Mouse (Mus musculus) frontal cortex, adult 2 months (tissue): ENCODE data around the gene Il17a. TPM values are rescaled to one million over a fixed set of nuclear protein-coding genes. Genes with fewer than 3 reads are reported as not detected.
A peak's percentile ranks its signal among the peaks of the same experiment; 100 is the strongest.
"Not testable (repeated sequence)": the region's sequence is repeated elsewhere in the genome, so short reads cannot be mapped to it uniquely, and the experiment has no call there.

Experiments
- DNase-seq, 2 experiments: peaks; one replicate each; pipeline ENCODE4 v3.0.0; 2022; ENCODE audit warnings: low spot score in 1 of 2; ENCODE audit errors: extremely low spot score in 1 of 2
- polyA plus RNA-seq: library from polyadenylated mRNA; depleted of rRNA; stranded (reverse); fragments of >200 nt; gene quantifications from 2 replicates; pipeline ENCODE4 v1.2.3, GENCODE M21; 2012; rRNA removed

The Il17a gene
- polyA plus RNA-seq = not detected in 2 replicates

GRCm38 (mm10) chr1:20730903-20731302, at the start of gene Il17a:
Gene Il17a, plus strand, starts transcription at chr1:20730905.
- no peak for DNase-seq

DNA sequence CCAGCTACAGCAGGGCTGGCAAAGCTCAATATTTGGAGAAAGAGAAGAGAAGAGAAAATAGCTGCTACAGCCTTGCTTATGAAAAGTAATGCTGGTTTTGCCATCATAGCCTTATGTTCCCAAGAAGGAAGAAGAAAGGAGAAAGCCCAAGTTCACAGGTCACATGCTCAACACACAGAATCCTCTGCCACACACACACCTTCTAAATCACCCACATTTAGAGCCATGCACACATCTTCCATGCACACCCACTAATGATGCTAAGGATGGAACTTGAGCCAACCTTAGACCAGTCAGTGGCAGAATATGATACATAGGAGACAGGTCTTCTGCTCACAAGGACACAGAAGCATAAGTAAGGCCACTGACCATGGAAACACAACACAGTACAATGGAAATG, 47.9 kb upstream of the Il17a start:
- no peak for DNase-seq

- DNase-seq = no peak
Observed at GRCm38 (mm10) chr1:20683386-20683785, 47.3 kb upstream of the Il17a start.

DNA sequence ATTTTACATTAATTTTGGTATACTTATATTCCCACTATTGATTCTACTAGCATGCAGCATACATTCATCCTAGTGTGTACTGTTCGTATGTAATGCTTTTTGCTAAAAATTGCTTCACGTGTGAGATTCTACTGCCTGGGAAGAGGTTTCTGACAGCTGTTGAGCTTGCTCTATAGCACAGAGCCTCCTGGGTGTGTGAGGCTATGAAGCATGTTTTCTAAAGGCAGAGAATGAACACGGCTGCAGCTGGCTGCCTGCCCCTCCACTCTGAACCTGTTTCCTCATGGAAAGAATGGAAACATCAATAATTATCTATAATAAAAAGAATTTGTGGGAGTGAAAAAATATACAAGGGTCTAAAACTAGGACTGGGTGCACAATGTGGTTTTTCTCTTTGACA, 46.9 kb upstream of the Il17a start:
- DNase-seq = no peak

DNA sequence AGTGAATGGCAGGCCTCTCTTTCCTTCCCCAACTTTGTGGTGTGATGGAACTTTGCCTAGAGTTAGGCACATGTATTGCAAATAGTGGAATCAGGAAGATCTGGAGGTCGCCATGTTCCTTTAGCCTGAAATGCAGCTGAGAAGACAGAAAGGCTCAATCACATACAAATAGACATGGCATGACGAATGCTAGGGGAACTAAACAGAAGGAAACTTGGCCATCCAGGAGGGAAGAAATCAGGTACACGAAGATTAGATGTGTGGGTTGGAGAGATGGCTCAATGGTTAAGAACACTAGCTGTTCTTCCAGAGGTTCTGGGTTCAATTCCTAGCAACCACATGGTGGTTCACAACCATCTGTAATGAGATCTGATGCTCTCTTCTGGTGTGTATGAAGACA, 46.3 kb upstream of the Il17a start:
- no peak for DNase-seq

GRCm38 (mm10) chr1:20685393-20685792, 45.3 kb upstream of the Il17a start:
- DNase-seq = no peak

- no peak for DNase-seq
Observed at GRCm38 (mm10) chr1:20685907-20686306, 44.8 kb upstream of the Il17a start.

DNA sequence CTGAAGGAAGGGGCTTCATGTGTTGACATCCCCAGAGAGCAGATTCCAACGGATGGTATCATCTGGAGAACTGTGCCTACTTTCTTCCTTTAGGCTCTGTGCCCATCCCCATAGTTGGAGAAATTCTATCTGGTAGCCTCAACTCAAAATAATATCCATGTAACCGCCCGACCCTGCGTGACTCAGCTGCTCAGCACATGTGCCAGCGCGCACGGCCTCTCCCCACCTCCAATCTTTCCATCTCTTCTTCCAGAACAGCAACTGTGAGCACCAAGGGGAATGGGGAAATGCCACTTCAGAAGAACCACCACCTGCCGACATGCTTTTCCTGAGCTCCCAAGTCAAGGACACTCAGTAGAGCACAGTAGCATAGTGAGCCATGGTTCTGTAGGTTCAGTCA, 39.4 kb upstream of the Il17a start:
- no peak for DNase-seq

- no peak for DNase-seq
Observed at GRCm38 (mm10) chr1:20693634-20694313, 36.9 kb upstream of the Il17a start.

DNA sequence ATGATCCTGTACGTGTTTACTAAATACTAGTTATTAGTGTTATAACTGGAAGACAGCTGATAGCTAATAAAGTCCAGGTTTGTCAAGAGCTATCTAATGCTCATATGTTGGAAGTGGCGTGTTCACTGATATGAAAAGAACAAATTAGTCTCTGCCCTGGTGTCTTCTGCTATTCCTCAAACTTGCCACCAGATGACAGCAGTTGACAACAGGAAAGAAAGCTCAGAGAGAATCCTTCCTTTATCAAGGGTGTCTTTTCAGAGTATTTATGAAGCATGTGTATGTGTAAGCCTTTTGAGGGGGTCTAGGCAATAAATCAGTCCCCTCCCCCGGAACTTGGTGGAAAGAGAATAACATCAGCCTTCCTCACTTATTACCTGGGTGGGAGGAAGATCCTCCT, 30.7 kb upstream of the Il17a start:
- DNase-seq = peak in 1 of 2 experiments; percentile 35

DNA sequence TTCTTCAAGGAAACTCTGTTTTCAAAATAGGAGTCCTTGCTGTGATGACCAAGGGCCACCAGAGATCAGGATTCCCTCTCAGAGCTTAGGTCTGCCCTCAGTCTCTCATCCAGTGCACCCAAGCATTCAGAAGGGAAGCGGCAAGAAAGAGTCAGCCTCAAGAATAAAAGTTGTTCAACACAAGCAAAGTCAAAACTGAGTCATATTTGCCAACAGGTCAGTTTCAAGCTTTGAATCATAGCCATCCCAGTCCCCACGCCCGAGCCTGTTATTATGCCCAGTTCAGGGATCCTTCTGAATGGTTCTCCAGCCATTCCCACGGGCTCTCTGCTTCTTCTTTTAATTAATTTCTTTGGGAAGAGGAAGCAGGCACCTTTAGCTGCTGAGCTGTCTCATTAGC, 5.9 kb downstream of the Il17a start:
- DNase-seq = no peak

- peak in 1 of 2 experiments; percentile 9 for DNase-seq
Observed at GRCm38 (mm10) chr1:20738483-20738882, 7.8 kb downstream of the Il17a start.

DNA sequence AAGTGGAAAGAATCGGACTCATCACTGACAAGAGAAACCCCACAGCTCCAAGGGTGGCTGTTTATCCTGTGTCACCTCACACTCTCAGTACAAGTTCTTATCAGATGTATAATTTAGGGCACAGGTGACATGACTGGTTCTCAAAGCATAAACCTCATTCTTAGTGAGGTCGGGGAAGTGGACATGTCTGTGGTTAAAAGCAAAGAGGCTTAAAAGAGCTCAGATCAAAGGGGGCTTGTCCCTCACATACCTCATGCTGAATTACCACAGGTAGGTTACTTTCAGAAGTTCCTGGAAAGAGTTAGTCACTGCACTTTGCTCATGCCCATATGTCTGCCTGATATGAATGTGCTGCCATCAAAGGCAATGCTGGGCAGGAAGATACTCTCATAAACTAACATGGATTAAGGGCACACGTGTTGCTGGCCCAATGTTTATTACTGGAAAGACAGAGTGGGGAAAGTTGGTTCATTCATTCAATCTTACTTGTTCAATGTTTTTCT, 9.8 kb downstream of the Il17a start:
- DNase-seq = no peak

DNA sequence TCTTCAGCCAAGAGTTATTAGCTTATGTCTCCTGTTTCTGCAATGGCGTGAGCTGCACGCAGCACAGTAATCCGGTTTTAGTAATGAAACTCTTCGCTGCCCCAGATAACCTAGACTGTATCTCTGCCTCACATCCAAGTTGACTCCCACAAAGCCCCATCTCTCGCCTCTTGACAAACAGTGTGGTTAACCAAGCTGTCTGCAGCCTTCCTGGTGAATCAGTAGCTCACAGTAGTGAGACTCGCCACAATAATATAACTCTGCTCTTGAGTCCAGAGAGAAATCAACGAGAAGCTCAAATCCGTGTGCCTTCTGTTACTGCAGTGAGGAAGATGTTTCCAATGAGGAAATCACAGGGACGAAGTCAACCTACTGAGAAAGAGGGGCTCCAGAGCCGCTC, 23.7 kb downstream of the Il17a start:
- no peak for DNase-seq

- DNase-seq = no peak
Observed at GRCm38 (mm10) chr1:20757586-20757985, 26.9 kb downstream of the Il17a start.

GRCm38 (mm10) chr1:20759799-20760198, 29.1 kb downstream of the Il17a start:
- DNase-seq = peak; percentile 41 to 70

- DNase-seq = no peak
Observed at GRCm38 (mm10) chr1:20760331-20760730, 29.6 kb downstream of the Il17a start.

- no peak for DNase-seq
Observed at GRCm38 (mm10) chr1:20761411-20761810, 30.7 kb downstream of the Il17a start.

DNA sequence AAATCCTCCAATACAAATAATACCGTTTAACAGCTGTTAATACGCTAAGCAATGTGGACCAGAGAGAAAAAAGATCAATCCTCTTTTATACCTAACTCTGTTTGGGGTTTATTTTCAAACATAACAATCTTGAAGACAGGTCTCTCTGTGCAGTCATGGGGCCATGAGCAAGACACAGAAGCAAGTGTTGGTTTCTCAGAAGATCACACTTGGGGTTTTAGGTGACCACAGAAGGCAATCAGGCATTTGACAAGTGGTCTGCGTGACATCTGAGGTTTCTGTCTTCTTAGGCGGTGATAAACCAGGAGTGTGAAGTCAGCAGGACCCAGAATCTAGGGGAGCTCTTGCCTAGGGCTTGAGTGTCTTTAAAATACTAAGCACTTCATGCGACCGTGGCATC, 35.8 kb downstream of the Il17a start:
- no peak for DNase-seq

DNA sequence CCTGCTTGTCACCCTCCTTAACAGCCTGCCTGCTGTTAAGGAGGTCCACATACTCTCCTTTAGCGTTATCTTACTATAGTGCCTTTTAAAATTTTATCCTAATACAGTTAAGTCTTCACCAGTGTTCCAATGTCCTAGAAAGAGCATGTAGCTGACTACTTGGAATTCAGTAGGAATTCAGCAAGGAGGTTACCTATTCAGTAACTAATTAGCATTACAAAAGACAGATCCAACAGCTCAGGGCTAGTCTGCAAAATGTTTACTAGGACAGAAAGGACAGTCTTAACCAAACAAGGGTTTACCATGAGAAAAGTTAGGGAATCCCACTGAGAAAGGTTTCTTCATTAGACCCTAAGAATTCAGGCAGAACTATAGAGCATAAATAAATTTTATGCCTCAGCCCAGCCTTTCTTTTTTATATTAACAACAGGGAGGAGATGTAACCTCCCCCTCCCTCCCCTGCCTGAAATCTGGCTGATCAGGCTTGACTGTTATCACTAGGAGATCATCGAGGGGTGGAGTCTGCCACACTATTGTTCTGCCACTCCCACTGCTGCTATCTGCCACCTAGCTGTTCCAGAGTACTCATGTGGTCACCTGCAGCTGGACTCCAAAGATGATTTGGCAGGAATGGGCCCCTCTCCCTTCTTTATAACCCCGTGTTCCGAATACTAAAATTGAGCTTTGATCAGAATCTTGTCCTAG, 43.5 kb downstream of the Il17a start:
- DNase-seq = not testable (repeated sequence)

DNA sequence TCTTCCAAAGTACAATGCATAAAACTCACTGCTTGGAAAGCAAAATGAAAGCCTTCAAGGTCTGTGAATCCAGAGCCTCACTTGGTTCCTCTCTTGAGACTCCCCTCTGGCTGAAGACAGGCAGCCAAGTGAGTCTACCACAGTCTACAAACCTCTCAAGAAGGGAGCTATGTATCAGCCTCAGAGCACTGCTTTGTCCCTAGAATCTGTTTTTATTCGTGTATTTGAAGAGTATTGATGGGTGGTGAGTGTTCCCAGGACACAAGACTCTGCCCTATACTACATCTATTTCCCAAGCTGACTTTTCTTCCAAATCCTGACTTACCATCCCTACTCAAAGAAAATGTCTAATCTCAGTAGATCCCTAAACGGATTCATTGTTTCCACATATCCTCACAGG, 47.7 kb downstream of the Il17a start:
- DNase-seq = no peak
